Mouse (Mus musculus): ENCODE measurements around the gene Grik1. TPM values are rescaled to one million over a fixed set of nuclear protein-coding genes. Genes with fewer than 3 reads are reported as not detected.

The Grik1 gene
- polyA plus RNA-seq, 1 experiment from 2014 or later = 0.16 TPM

DNA sequence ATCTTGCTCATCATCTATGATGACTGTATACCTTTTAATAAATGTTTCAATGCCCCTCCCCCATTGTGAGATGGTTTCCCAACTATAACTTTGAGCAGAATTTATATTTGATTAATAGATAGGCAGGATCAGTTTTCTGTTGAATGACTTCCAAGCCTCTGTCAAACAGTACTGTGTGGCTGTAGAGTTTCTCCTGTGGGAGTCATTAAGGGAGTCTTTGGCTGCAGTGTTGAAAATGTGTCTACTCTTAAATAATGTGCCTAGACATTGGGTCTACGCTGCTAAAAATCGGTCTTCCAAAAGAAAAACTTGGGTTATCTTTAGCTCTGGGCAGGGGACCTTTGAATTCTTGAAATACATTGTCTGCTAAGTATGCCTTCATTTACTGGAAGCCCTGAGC lies 414.1 kb downstream of the Grik1 start:
- DNase-seq (ENCODE audit: low spot score) = no peak

DNA sequence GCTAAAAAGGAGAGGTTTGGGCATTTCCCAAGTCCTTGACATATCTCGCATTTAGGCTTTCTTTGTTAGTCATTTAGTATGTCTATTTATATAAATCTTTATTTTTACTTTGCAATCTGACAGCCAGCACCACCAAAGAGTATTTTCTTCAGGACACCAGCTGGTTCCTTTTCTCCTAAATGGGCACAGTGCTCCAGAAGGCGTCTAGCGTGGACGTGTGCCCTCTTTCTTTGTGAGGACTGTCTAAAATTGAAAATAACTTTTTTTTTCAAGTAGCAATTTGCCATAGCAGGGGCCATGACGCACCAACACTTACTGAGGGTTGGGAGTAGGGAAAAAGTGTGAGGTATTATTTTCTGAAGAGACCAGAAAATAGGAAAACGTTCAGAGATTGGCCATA lies 425.5 kb downstream of the Grik1 start:
- no peak for DNase-seq (ENCODE audit: low spot score)

DNA sequence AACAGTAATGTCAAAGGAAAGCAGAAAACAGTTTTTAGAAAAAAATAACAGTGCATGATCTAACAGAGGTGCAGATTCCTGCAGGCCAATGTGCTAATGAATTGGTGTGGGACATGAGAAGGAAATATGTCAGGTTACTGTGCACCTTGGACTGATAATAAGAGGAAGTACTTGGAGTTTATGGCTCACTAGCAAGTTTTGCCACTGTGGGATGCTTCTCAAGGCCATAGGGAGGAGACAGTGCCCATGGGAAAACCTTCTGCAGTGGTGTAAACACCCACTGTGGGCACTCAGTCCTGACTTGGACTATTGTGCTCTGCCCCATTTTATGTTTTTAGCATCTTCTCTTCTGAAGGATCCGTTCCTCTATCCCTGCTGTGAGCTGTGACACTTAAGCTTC lies 428.3 kb downstream of the Grik1 start:
- DNase-seq (ENCODE audit: low spot score) = no peak

DNA sequence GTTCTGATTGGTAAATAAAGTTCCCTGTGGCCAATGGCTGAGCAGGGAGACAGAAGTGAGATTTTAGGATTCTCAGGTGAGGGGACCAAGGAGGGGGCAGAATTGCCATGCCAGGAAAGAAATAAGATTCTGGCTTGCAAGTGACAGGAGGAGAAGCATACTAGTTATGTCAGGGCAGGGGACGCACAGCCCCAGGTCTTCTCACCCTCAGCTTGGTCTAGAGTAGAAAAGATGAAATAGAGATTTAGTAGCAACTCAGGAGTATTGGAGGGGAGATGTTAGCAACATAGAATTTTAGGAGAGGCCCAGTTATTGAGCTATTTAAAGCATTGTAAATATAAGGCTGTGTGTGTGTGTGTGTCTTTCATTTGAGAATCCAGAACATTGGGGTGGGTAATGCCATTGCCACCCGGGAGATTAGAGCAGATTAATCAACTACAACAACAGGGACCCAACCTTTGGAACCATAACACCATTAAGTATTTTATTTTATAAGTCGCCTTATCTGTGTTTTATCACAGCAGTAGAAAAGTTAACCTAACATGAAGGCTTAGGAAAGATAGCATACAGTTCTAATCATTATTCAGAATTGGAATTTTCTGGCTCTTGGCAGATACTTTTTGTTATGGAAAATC lies 436.5 kb downstream of the Grik1 start:
- DNase-seq (ENCODE audit: low spot score) = no peak

DNA sequence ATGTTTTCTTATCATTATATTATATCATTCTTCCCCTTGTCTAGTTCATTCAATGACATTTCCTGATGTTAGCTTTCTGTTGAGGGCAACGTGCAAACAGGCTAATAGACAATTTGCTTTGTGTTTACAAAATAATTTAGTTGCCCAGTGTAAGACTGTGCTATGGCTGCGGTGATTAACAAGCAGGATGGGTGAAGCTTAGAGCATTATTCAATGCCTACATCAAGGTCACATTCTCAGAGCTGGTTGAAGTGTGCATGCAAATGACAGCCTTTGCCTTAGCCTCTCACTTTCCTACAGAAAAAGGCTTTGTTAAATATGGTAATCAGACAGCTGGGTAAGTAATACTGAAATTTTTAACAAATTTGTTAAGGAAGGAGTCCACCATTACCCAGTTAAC lies 438.5 kb downstream of the Grik1 start:
- DNase-seq (ENCODE audit: low spot score) = no peak

DNA sequence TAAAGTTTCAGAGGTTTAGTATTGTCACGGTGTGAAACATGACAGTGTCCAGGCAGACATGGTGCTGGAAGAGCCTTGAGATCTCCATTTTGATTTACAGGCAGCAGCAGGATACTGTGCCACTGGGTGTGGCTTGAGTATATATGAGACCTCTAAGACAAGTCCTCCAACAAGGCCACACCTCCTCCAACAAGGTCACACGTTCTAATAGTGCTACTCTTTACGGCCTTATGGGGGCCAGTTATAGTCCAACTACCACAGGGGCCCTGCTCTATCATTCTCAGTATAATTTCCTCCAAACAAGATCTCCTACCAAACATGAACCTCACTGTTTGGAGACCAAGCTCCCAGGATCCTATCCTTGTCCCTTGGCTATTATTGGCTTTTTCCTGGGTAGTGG lies 441.3 kb downstream of the Grik1 start:
- no peak for DNase-seq (ENCODE audit: low spot score)

Other genes starting within 250 kb of the Grik1 start
- not detected in 2 replicates for gene Cldn17, start 216.7 kb upstream of the Grik1 start, polyA plus RNA-seq (2015; fragmentation: Nextera tagmentation; extraction: Ambion mirVana)

Data from thymus, postnatal 0 days (tissue).